Mouse (Mus musculus) liver, embryonic 14.5 days (tissue): ENCODE results near the gene Tssk4. TPM values are rescaled to one million over a fixed set of nuclear protein-coding genes. Genes with fewer than 3 reads are reported as not detected.
A peak's percentile ranks its signal among the peaks of the same experiment; 100 is the strongest.

Experiments
- ATAC-seq: fragments of 200-750 bp; cut with Nextera tagmentation; 2 replicates; pipeline ENCODE4 v1.8.0; 2017; ENCODE audit warnings: moderate number of reproducible peaks, mild to moderate bottlenecking, moderate library complexity; ENCODE audit not compliant: insufficient read depth
- DNase-seq, 3 experiments: peaks; one replicate each; pipeline ENCODE4 v3.0.0-alpha.2; 2012 to 2013; ENCODE audit warnings: low read depth in 3 of 3, low spot score in 3 of 3
- H3K27ac ChIP-seq: fragments of 300-500 bp; sonication (generic); 2 replicates; pipeline ENCODE4 v1.5.1; 2014; ENCODE audit warnings: moderate library complexity, mild to moderate bottlenecking, control low read depth, inconsistent platforms
- H3K27me3 ChIP-seq: fragments of 300-500 bp; sonication (generic); 2 replicates; pipeline ENCODE4 v1.6.1; 2014; ENCODE audit warnings: mild to moderate bottlenecking, low read length, moderate library complexity; ENCODE audit not compliant: control insufficient read depth, insufficient read depth
- H3K36me3 ChIP-seq: fragments of 300-500 bp; sonication (generic); replicated peaks from 2 replicates; pipeline ENCODE4 v1.6.1; 2014; ENCODE audit warnings: low read depth; ENCODE audit not compliant: control insufficient read depth, insufficient read depth
- H3K4me1 ChIP-seq, 2 experiments: fragments of 200-500 bp in 1 of 2; fragments of 300-500 bp in 1 of 2; sonication (generic) in 1 of 2; replicated peaks; 2 replicates each; pipeline ENCODE4 v1.6.1; 2012 to 2014; ENCODE audit warnings: antibody characterized with exemption in 1 of 2, inconsistent platforms in 1 of 2, low read length in 1 of 2; ENCODE audit not compliant: control insufficient read depth in 2 of 2, insufficient read depth in 2 of 2
- H3K4me2 ChIP-seq: fragments of 300-500 bp; sonication (generic); 2 replicates; pipeline ENCODE4 v1.6.1; 2014; ENCODE audit warnings: low read depth, mild to moderate bottlenecking, control low read depth, moderate library complexity
- H3K4me3 ChIP-seq, 2 experiments: fragments of 200-500 bp in 1 of 2; fragments of 300-500 bp in 1 of 2; sonication (generic) in 1 of 2; 2 replicates each; pipeline ENCODE4 v1.5.1; 2012 to 2014; ENCODE audit warnings: low read depth in 2 of 2, low read length in 2 of 2, mild to moderate bottlenecking in 2 of 2, control low read depth in 1 of 2, inconsistent platforms in 1 of 2, moderate library complexity in 1 of 2; ENCODE audit not compliant: insufficient read depth in 1 of 2
- H3K9ac ChIP-seq: fragments of 300-500 bp; sonication (generic); replicated peaks from 2 replicates; pipeline ENCODE4 v1.6.1; 2014; ENCODE audit warnings: mild to moderate bottlenecking, control low read depth, moderate library complexity
- H3K9me3 ChIP-seq: fragments of 300-500 bp; sonication (generic); 2 replicates; pipeline ENCODE4 v1.6.1; 2016; ENCODE audit warnings: low read length, mixed read lengths; ENCODE audit not compliant: control insufficient read depth
- CTCF ChIP-seq: IDR thresholded peaks from 2 replicates; pipeline ENCODE4 v1.5.1; 2016; ENCODE audit warnings: antibody characterized with exemption, low read depth, control low read depth
- EP300 ChIP-seq: IDR thresholded peaks from 2 replicates; pipeline ENCODE4 v1.6.1; 2016; ENCODE audit warnings: antibody characterized with exemption, low read depth
- WGBS: fragments of 180-500 bp; shearing (Covaris S2); extraction: QIAGEN DNeasy Blood & Tissue Kit; methylation state at CpG from one replicate; pipeline ENCODE4 v1.1.7; 2014; ENCODE audit not compliant: insufficient replicate concordance; 5-methylcytosine and 5-hydroxymethylcytosine counted together
- polyA plus RNA-seq, 2 experiments: library from polyadenylated mRNA; depleted of rRNA in 1 of 2; stranded (reverse) in 1 of 2; unstranded in 1 of 2; fragments of >200 nt; fragmentation: Nextera tagmentation in 1 of 2; extraction: Ambion mirVana in 1 of 2; gene quantifications; 2 replicates each; pipeline versions ENCODE4 v1.2.1 to v1.2.3; 2012 to 2014

Gene Tssk4
- polyA plus RNA-seq, 2 experiments, result 0.19 to 0.39 TPM

DNA sequence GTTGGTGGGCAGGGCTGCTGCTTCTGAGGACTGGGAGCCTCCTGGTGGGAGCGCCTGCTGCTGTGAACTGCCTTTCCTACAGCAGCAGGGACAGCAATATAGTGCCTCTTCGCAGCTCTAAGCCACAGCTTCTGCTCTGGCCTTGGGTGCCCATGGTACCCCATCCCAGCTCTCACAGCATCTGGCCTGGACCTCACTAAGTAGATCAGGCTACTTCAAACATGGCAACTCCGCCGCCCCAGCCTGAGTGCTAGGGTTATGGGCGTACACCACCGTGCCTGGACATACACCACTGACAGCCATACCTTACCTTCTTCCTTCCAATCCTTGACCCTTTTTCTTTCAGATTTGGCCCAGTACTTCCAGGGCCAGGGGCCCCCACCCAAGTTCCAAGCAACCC is 41.6 kb upstream of the Tssk4 start:
- Histone ChIP-seq H3K36me3 (peaks cover 44% of the 10 kb centered on the region), H3K4me1 (peaks cover 12 to 23% of the 10 kb centered on the region in 2 experiments), H3K4me3 (no peak overlapping the region), H3K9me3 (no peaks in the 10 kb centered on the region), H3K4me2 (no peak overlapping the region), H3K27ac (no peak overlapping the region), H3K27me3 (no peaks in the 10 kb centered on the region), H3K9ac (no peak overlapping the region)
- DNase-seq (no peak), ATAC-seq (no peak)
- 77% methylated on average over 6 of the region's 6 CpGs for WGBS
- TF ChIP-seq CTCF, result no peak
- no peak for TF ChIP-seq EP300

DNA sequence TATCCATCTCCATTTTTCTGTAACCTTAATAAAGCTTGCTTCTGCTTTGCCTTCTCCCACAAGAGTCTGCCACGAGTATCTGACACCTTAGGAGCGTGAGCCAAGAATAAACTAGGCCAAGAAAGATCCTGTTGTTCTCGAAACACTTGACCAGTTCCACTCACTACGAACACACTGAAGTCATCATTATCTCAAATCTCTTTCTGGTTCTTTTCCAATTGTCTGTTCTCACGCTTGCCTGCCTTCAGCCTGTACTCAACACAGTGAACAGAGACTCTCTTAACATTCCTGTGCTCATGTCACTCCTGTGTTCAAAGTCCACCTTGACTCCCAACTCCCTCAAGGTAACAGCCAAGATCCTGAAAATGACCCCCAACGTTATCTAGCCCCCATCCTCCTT is 36.6 kb upstream of the Tssk4 start:
- no peaks in the 10 kb centered on the region for H3K27me3 ChIP-seq
- H3K9ac ChIP-seq, result no peak overlapping the region
- H3K27ac ChIP-seq, result peak overlapping the region; percentile 16; the same call in 1 of the 2 replicates
- H3K4me2 ChIP-seq, result no peak overlapping the region
- no peak for TF ChIP-seq CTCF
- no peak for TF ChIP-seq EP300
- H3K4me1 ChIP-seq, result peaks cover 15 to 22% of the 10 kb centered on the region in 2 experiments
- WGBS, result 66% methylated on average over 6 of the region's 6 CpGs
- H3K4me3 ChIP-seq, result no peak overlapping the region
- ATAC-seq (no peak), DNase-seq (no peak)
- H3K9me3 ChIP-seq, result no peaks in the 10 kb centered on the region
- H3K36me3 ChIP-seq, result peaks cover 14% of the 10 kb centered on the region

DNA sequence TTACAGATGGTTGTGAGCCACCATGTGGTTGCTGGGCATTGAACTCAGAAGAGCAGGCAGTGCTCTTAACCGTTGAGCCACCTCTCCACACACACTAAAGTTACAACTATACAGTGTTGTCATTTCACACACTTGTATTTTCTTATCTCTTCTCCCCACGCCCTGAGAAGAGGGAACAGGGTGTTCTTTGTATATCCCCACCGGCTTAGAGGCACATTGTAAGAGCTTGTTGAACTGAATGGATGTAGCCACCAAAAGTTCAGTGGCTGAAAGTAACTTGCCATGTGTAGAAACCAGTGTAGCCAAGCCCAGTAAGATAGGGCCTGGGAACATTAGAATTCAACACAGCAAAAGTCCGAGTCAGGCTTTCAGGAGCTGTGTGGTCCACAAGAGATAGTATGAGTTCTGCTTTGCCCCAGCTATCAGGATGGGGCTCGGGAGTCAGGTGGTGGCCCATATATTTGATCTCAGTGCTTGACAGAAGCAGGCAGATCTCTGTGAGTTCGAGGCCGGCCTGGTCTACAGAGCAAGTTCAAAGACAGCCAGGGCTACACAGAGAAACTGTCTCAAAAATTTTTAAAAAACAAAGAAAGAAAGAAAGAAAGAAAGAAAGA is 35.3 kb upstream of the Tssk4 start:
- Histone ChIP-seq H3K9ac (peak overlapping the region; percentile 38; the same call in 1 of the 2 replicates), H3K36me3 (peaks cover 1% of the 10 kb centered on the region), H3K4me3 (no peak overlapping the region), H3K4me1 (peaks cover 19 to 29% of the 10 kb centered on the region in 2 experiments), H3K27me3 (no peaks in the 10 kb centered on the region), H3K27ac (peak overlapping the region; percentile 76), H3K4me2 (no peak overlapping the region), H3K9me3 (no peaks in the 10 kb centered on the region)
- DNase-seq, result peak; percentile 45 to 80 (median 61)
- WGBS, result 24% methylated on average over 7 of the region's 7 CpGs
- ATAC-seq, result peak; percentile 82
- TF ChIP-seq CTCF (no peak), EP300 (peak; percentile 84)

DNA sequence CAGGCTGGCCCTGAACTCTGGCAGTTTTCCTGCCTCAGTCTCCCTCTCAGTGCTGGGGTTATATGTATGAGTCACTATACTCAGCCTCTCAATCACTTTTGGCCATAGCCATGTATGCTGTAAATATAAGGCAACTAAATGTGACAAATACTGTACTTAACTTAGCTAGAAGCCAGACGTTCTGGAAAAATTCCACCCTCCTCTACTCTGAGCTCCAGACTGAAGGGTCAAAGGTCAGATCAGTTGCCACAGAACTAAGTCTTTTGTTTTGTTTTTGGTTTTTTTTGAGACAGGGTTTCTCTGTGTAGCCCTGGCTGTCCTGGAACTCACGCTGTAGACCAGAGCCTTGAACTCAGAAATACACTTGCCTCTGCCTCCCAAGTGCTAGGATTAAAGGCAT is 34.1 kb upstream of the Tssk4 start:
- Histone ChIP-seq H3K4me3 (no peak overlapping the region), H3K4me1 (peaks cover 19 to 29% of the 10 kb centered on the region in 2 experiments), H3K9ac (no peak overlapping the region), H3K9me3 (no peaks in the 10 kb centered on the region), H3K27ac (no peak overlapping the region), H3K27me3 (no peaks in the 10 kb centered on the region), H3K36me3 (no peaks in the 10 kb centered on the region), H3K4me2 (no peak overlapping the region)
- WGBS, result 48% methylated on average over 2 of the region's 2 CpGs
- DNase-seq (no peak), ATAC-seq (no peak)
- TF ChIP-seq EP300, result no peak
- TF ChIP-seq CTCF, result no peak

DNA sequence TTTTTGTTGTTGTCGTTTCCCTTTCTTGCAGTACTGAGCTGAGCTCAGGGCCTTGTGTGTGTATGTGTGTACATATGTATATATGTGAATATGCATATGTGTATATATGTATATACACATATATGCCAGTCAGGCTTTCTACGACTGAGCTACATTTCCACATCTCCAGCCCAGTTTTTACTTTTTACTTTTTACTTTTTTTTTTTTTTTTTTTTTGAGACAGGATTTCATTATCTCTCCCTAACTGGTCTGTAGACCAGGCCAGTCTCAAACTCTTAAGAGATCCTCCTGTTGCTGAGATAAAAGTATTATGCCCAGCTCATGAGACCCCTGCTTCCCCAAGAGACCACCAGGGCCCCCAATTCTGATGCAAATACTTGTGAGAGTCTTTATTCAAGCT is 33.1 kb upstream of the Tssk4 start:
- no peak for ATAC-seq
- Histone ChIP-seq H3K9me3 (no peaks in the 10 kb centered on the region), H3K36me3 (no peaks in the 10 kb centered on the region), H3K27me3 (no peaks in the 10 kb centered on the region), H3K4me2 (no peak overlapping the region), H3K9ac (no peak overlapping the region), H3K27ac (no peak overlapping the region), H3K4me3 (no peak overlapping the region), H3K4me1 (peaks cover 19 to 29% of the 10 kb centered on the region in 2 experiments)
- 56% methylated on average over 2 of the region's 2 CpGs for WGBS
- TF ChIP-seq CTCF, result no peak
- no peak for TF ChIP-seq EP300
- DNase-seq, result no peak
